Mouse (Mus musculus) liver, embryonic 14.5 days (tissue): ENCODE measurements around the gene Cryaa. TPM values are rescaled to one million over a fixed set of nuclear protein-coding genes. Genes with fewer than 3 reads are reported as not detected.

Experiments
- ATAC-seq: fragments of 200-750 bp; cut with Nextera tagmentation; 2 replicates; pipeline ENCODE4 v1.8.0; 2017; ENCODE audit warnings: moderate number of reproducible peaks, mild to moderate bottlenecking, moderate library complexity; ENCODE audit not compliant: insufficient read depth
- DNase-seq, 3 experiments: peaks; one replicate each; pipeline ENCODE4 v3.0.0-alpha.2; 2012 to 2013; ENCODE audit warnings: low read depth in 3 of 3, low spot score in 3 of 3
- H3K27ac ChIP-seq: fragments of 300-500 bp; sonication (generic); 2 replicates; pipeline ENCODE4 v1.5.1; 2014; ENCODE audit warnings: moderate library complexity, mild to moderate bottlenecking, control low read depth, inconsistent platforms
- H3K27me3 ChIP-seq: fragments of 300-500 bp; sonication (generic); 2 replicates; pipeline ENCODE4 v1.6.1; 2014; ENCODE audit warnings: mild to moderate bottlenecking, low read length, moderate library complexity; ENCODE audit not compliant: control insufficient read depth, insufficient read depth
- H3K36me3 ChIP-seq: fragments of 300-500 bp; sonication (generic); replicated peaks from 2 replicates; pipeline ENCODE4 v1.6.1; 2014; ENCODE audit warnings: low read depth; ENCODE audit not compliant: control insufficient read depth, insufficient read depth
- H3K4me1 ChIP-seq, 2 experiments: fragments of 200-500 bp in 1 of 2; fragments of 300-500 bp in 1 of 2; sonication (generic) in 1 of 2; replicated peaks; 2 replicates each; pipeline ENCODE4 v1.6.1; 2012 to 2014; ENCODE audit warnings: antibody characterized with exemption in 1 of 2, inconsistent platforms in 1 of 2, low read length in 1 of 2; ENCODE audit not compliant: control insufficient read depth in 2 of 2, insufficient read depth in 2 of 2
- H3K4me2 ChIP-seq: fragments of 300-500 bp; sonication (generic); 2 replicates; pipeline ENCODE4 v1.6.1; 2014; ENCODE audit warnings: low read depth, mild to moderate bottlenecking, control low read depth, moderate library complexity
- H3K4me3 ChIP-seq, 2 experiments: fragments of 200-500 bp in 1 of 2; fragments of 300-500 bp in 1 of 2; sonication (generic) in 1 of 2; 2 replicates each; pipeline ENCODE4 v1.5.1; 2012 to 2014; ENCODE audit warnings: low read depth in 2 of 2, low read length in 2 of 2, mild to moderate bottlenecking in 2 of 2, control low read depth in 1 of 2, inconsistent platforms in 1 of 2, moderate library complexity in 1 of 2; ENCODE audit not compliant: insufficient read depth in 1 of 2
- H3K9ac ChIP-seq: fragments of 300-500 bp; sonication (generic); replicated peaks from 2 replicates; pipeline ENCODE4 v1.6.1; 2014; ENCODE audit warnings: mild to moderate bottlenecking, control low read depth, moderate library complexity
- H3K9me3 ChIP-seq: fragments of 300-500 bp; sonication (generic); 2 replicates; pipeline ENCODE4 v1.6.1; 2016; ENCODE audit warnings: low read length, mixed read lengths; ENCODE audit not compliant: control insufficient read depth
- CTCF ChIP-seq: IDR thresholded peaks from 2 replicates; pipeline ENCODE4 v1.5.1; 2016; ENCODE audit warnings: antibody characterized with exemption, low read depth, control low read depth
- EP300 ChIP-seq: IDR thresholded peaks from 2 replicates; pipeline ENCODE4 v1.6.1; 2016; ENCODE audit warnings: antibody characterized with exemption, low read depth
- WGBS: fragments of 180-500 bp; shearing (Covaris S2); extraction: QIAGEN DNeasy Blood & Tissue Kit; methylation state at CpG from one replicate; pipeline ENCODE4 v1.1.7; 2014; ENCODE audit not compliant: insufficient replicate concordance; 5-methylcytosine and 5-hydroxymethylcytosine counted together
- polyA plus RNA-seq, 2 experiments: library from polyadenylated mRNA; depleted of rRNA in 1 of 2; stranded (reverse) in 1 of 2; unstranded in 1 of 2; fragments of >200 nt; fragmentation: Nextera tagmentation in 1 of 2; extraction: Ambion mirVana in 1 of 2; gene quantifications; 2 replicates each; pipeline versions ENCODE4 v1.2.1 to v1.2.3; 2012 to 2014

The Cryaa gene
- polyA plus RNA-seq, 2 experiments = not detected

- DNase-seq (no peak), ATAC-seq (no peak)
- TF ChIP-seq EP300 = no peak
- TF ChIP-seq CTCF = no peak
- no peak overlapping the region for H3K27ac ChIP-seq
- WGBS = 52% methylated on average over 11 of the region's 11 CpGs
- peaks cover 31% of the 10 kb centered on the region for H3K27me3 ChIP-seq
- no peak overlapping the region for H3K9ac ChIP-seq
- peaks cover 0 to 3% of the 10 kb centered on the region in 2 experiments; a peak in 2 of 4 replicates for H3K4me1 ChIP-seq
- H3K4me3 ChIP-seq = no peak overlapping the region
- no peaks in the 10 kb centered on the region for H3K9me3 ChIP-seq
- H3K36me3 ChIP-seq = no peaks in the 10 kb centered on the region
- H3K4me2 ChIP-seq = peak overlapping the region; percentile 63
Measured at GRCm38 (mm10) chr17:31635781-31636180, 41.8 kb upstream of the Cryaa start.

GRCm38 (mm10) chr17:31636277-31636941 lies 41.2 kb upstream of the Cryaa start:
- Histone ChIP-seq H3K36me3 (no peaks in the 10 kb centered on the region), H3K9me3 (no peaks in the 10 kb centered on the region), H3K4me3 (peak overlapping the region; percentile 25 to 49), H3K9ac (no peak overlapping the region), H3K4me2 (peak overlapping the region; percentile 63), H3K4me1 (peaks cover 0 to 3% of the 10 kb centered on the region in 2 experiments; a peak in 2 of 4 replicates), H3K27ac (no peak overlapping the region), H3K27me3 (peaks cover 31% of the 10 kb centered on the region)
- TF ChIP-seq EP300 = no peak
- no peak for TF ChIP-seq CTCF
- ATAC-seq = peak; percentile 55
- WGBS = 8% methylated on average over 45 of the region's 45 CpGs
- DNase-seq = no peak

- no peaks in the 10 kb centered on the region for H3K9me3 ChIP-seq
- DNase-seq (peak; percentile 19 to 24 (median 22)), ATAC-seq (peak; percentile 87)
- H3K27me3 ChIP-seq = peaks cover 31% of the 10 kb centered on the region
- no peak within 1 kb of the TSS; the same call in 1 of the 2 replicates for H3K27ac ChIP-seq
- H3K36me3 ChIP-seq = no peaks in the 10 kb centered on the region
- H3K4me3 ChIP-seq = peak within 1 kb of the TSS; percentile 25 to 49
- peaks cover 0 to 3% of the 10 kb centered on the region in 2 experiments; a peak in 2 of 4 replicates for H3K4me1 ChIP-seq
- no peak within 1 kb of the TSS for H3K9ac ChIP-seq
- WGBS = 1% methylated on average over 61 of the region's 61 CpGs
- H3K4me2 ChIP-seq = peak within 1 kb of the TSS; percentile 63
- no peak for TF ChIP-seq CTCF
- no peak for TF ChIP-seq EP300
Measured at GRCm38 (mm10) chr17:31636942-31637811, 40.4 kb upstream of the Cryaa start, which contains the start of gene Cbs. TSS of gene Cbs (minus strand) at chr17:31637238.

DNA sequence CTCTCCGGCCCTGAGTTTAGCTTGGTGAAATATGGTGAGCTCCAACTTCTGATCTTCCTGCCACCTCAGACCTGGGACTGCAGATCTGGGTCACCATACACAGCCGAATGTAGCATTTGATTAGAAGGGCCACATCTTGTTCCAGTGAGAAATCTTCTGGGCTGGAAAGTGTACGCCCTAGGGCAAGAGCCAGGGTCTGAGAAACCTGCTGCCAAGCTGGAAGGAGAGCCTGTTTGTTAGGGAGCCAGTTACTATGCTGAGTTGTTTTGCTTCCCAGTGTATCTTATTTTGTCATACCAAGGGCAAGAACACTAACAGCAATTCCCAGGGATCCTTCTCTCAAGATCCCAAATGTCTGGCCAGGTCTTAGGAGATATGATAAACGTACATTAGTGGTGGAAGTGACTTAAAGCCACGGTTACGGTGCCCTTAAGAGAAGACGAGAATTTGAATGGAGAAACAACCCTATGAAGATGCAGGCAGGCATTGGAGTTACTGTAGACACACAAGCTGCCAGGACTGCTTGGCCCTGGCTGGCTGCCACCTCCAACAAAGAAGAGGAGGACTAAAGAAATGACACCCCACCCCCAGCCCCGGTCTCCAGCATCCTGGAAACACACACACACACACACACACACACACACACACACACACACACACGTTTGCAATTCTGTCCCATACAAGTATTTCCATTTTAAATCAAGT lies 39.6 kb upstream of the Cryaa start:
- no peak overlapping the region for H3K4me2 ChIP-seq
- ATAC-seq (no peak), DNase-seq (no peak)
- peaks cover 31% of the 10 kb centered on the region for H3K27me3 ChIP-seq
- H3K4me3 ChIP-seq = no peak overlapping the region
- TF ChIP-seq EP300 (no peak), CTCF (no peak)
- no peaks in the 10 kb centered on the region for H3K36me3 ChIP-seq
- no peak overlapping the region for H3K27ac ChIP-seq
- no peak overlapping the region for H3K9ac ChIP-seq
- no peaks in the 10 kb centered on the region for H3K9me3 ChIP-seq
- H3K4me1 ChIP-seq = peaks cover 0 to 3% of the 10 kb centered on the region in 2 experiments; a peak in 2 of 4 replicates
- WGBS = 49% methylated on average over 9 of the region's 9 CpGs
